Mouse (Mus musculus) embryonic facial prominence, embryonic 11.5 days (tissue): Measurements from ENCODE around the gene Exoc4. TPM values are rescaled to one million over a fixed set of nuclear protein-coding genes. Genes with fewer than 3 reads are reported as not detected.

Experiments
- ATAC-seq: fragments of 200-750 bp; cut with Nextera tagmentation; replicated peaks from 2 replicates; pipeline ENCODE4 v1.8.0; 2017; ENCODE audit warnings: low read depth; ENCODE audit not compliant: insufficient number of reproducible peaks, low FRiP score, low TSS enrichment
- DNase-seq: peaks from one replicate; pipeline ENCODE4 v3.0.0-alpha.2; 2015; ENCODE audit warnings: low spot score
- H3K27ac ChIP-seq: fragments of 300-500 bp; sonication (generic); replicated peaks from 2 replicates; pipeline ENCODE4 v1.5.1; 2014; ENCODE audit warnings: mild to moderate bottlenecking, low read depth, low read length, control low read depth
- H3K27me3 ChIP-seq: fragments of 300-500 bp; sonication (generic); 2 replicates; pipeline ENCODE4 v1.6.1; 2014; ENCODE audit warnings: mild to moderate bottlenecking, low read length, moderate library complexity, mixed read lengths; ENCODE audit not compliant: control insufficient read depth, insufficient read depth
- H3K36me3 ChIP-seq: fragments of 300-500 bp; sonication (generic); replicated peaks from 2 replicates; pipeline ENCODE4 v1.6.1; 2014; ENCODE audit warnings: low read depth, mild to moderate bottlenecking, low read length, moderate library complexity, mixed read lengths; ENCODE audit not compliant: control insufficient read depth, insufficient read depth
- H3K4me1 ChIP-seq: fragments of 300-500 bp; sonication (generic); 2 replicates; pipeline ENCODE4 v1.6.1; 2014; ENCODE audit warnings: low read length, mixed read lengths; ENCODE audit not compliant: control insufficient read depth, insufficient read depth
- H3K4me2 ChIP-seq: fragments of 300-500 bp; sonication (generic); 2 replicates; pipeline ENCODE4 v1.6.1; 2014; ENCODE audit warnings: low read depth, mild to moderate bottlenecking, control low read depth, low read length, moderate library complexity
- H3K4me3 ChIP-seq: fragments of 300-500 bp; sonication (generic); 2 replicates; pipeline ENCODE4 v1.5.1; 2014; ENCODE audit warnings: low read depth, low read length, control low read depth
- H3K9ac ChIP-seq: fragments of 300-500 bp; sonication (generic); replicated peaks from 2 replicates; pipeline ENCODE4 v1.6.1; 2014; ENCODE audit warnings: mild to moderate bottlenecking, control low read depth, low read length
- H3K9me3 ChIP-seq: fragments of 300-500 bp; sonication (generic); replicated peaks from 2 replicates; pipeline ENCODE4 v1.6.1; 2016; ENCODE audit warnings: mild to moderate bottlenecking, low read length, inconsistent platforms, mixed read lengths; ENCODE audit not compliant: control insufficient read depth
- WGBS: fragments of 180-500 bp; shearing (Covaris S2); extraction: QIAGEN DNeasy Blood & Tissue Kit; methylation state at CpG from one replicate; pipeline ENCODE4 v1.1.7; 2014; 5-methylcytosine and 5-hydroxymethylcytosine counted together
- polyA plus RNA-seq: library from polyadenylated mRNA; unstranded; fragments of >200 nt; fragmentation: Nextera tagmentation; extraction: Ambion mirVana; gene quantifications from 2 replicates; pipeline ENCODE4 v1.2.1, GENCODE M21; 2014

Gene Exoc4
- polyA plus RNA-seq, 1 experiment from 2014 or later: 24.8 TPM

DNA sequence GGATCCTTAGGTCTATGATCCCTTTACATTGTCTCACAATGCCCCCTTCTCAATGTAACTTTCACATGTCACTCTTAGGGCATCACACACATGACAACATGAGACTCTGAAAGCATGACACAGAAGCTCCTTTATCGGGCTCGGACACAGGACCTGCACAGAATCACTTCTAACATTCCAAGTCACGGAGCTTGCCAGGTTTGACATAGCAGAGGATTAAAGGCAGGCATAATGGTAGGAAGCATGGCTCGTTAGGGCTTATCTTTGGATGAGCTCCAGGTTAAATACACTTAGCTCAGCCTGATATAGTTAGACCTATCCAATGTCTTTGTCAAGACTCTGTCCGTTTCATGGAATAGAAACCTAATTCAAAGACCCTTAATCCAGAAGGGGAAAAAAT, 690.3 kb downstream of the Exoc4 start:
- no peak overlapping the region for H3K4me3 ChIP-seq
- ATAC-seq (no peak), DNase-seq (no peak)
- H3K27ac ChIP-seq: no peak overlapping the region
- no peaks in the 10 kb centered on the region for H3K27me3 ChIP-seq
- H3K9me3 ChIP-seq: no peaks in the 10 kb centered on the region
- no peak overlapping the region for H3K4me2 ChIP-seq
- H3K9ac ChIP-seq: no peak overlapping the region
- no peaks in the 10 kb centered on the region for H3K36me3 ChIP-seq
- 70% methylated on average over 5 of the region's 5 CpGs for WGBS
- H3K4me1 ChIP-seq: no peaks in the 10 kb centered on the region

DNA sequence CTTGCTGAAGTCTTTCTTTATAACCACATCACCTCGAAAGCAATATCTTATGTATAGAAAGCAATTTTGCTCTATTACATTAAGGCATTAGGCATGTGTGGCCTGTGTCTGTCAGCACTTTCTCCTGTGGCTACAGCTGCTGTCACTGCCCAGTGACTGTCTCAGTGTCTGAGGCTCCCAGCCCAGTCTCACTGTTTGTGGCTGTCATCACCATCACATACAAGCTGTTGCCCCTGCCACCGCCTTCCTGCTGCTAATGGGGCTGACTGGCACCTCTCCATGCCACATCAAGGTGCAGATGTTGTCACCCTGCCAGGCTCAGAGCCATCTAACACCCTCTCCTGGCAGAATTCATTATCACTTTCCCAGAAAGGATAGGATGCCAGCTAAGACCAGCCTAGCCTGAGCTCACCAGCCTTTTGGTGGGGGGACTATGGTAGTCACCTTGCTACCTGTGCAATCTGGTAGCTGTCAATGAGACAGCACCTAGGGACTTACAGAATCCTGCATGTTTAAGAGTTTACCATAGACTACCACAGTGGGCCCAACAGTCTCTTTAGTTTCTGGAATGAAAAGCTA, 698.1 kb downstream of the Exoc4 start:
- H3K4me1 ChIP-seq: no peaks in the 10 kb centered on the region
- DNase-seq (no peak), ATAC-seq (no peak)
- H3K4me2 ChIP-seq: no peak overlapping the region
- no peak overlapping the region for H3K9ac ChIP-seq
- no peak overlapping the region for H3K4me3 ChIP-seq
- H3K9me3 ChIP-seq: no peaks in the 10 kb centered on the region
- H3K27ac ChIP-seq: no peak overlapping the region
- 85% methylated on average over 2 of the region's 2 CpGs for WGBS
- no peaks in the 10 kb centered on the region for H3K27me3 ChIP-seq
- no peaks in the 10 kb centered on the region for H3K36me3 ChIP-seq

- DNase-seq: no peak
Measured at GRCm38 (mm10) chr6:33950113-33950512, 701.2 kb downstream of the Exoc4 start.

GRCm38 (mm10) chr6:33955469-33955868, 706.6 kb downstream of the Exoc4 start:
- no peak overlapping the region for H3K4me3 ChIP-seq
- no peak overlapping the region for H3K9ac ChIP-seq
- H3K27ac ChIP-seq: no peak overlapping the region
- no peaks in the 10 kb centered on the region for H3K36me3 ChIP-seq
- no peaks in the 10 kb centered on the region for H3K4me1 ChIP-seq
- no peak for DNase-seq
- WGBS: 83% methylated on average over 7 of the region's 7 CpGs
- H3K27me3 ChIP-seq: no peaks in the 10 kb centered on the region
- H3K9me3 ChIP-seq: no peaks in the 10 kb centered on the region
- no peak overlapping the region for H3K4me2 ChIP-seq
- no peak for ATAC-seq

More at GRCm38 (mm10) chr6:33950113-33950512, 701.2 kb downstream of the Exoc4 start:
- H3K36me3 ChIP-seq: no peaks in the 10 kb centered on the region
- no peak overlapping the region for H3K4me2 ChIP-seq
- H3K9ac ChIP-seq: no peak overlapping the region
- 93% methylated on average over 2 of the region's 2 CpGs for WGBS
- no peaks in the 10 kb centered on the region for H3K4me1 ChIP-seq
- H3K4me3 ChIP-seq: no peak overlapping the region
- no peak overlapping the region for H3K27ac ChIP-seq
- ATAC-seq: no peak
- no peaks in the 10 kb centered on the region for H3K9me3 ChIP-seq
- H3K27me3 ChIP-seq: no peaks in the 10 kb centered on the region

GRCm38 (mm10) chr6:33958281-33958680, 709.4 kb downstream of the Exoc4 start:
- ATAC-seq: no peak
- Histone ChIP-seq H3K4me2 (no peak overlapping the region), H3K27ac (no peak overlapping the region), H3K4me1 (no peaks in the 10 kb centered on the region), H3K4me3 (no peak overlapping the region), H3K9me3 (no peaks in the 10 kb centered on the region), H3K27me3 (no peaks in the 10 kb centered on the region), H3K36me3 (no peaks in the 10 kb centered on the region), H3K9ac (no peak overlapping the region)
- 71% methylated on average over 3 of the region's 3 CpGs for WGBS
- DNase-seq: no peak

DNA sequence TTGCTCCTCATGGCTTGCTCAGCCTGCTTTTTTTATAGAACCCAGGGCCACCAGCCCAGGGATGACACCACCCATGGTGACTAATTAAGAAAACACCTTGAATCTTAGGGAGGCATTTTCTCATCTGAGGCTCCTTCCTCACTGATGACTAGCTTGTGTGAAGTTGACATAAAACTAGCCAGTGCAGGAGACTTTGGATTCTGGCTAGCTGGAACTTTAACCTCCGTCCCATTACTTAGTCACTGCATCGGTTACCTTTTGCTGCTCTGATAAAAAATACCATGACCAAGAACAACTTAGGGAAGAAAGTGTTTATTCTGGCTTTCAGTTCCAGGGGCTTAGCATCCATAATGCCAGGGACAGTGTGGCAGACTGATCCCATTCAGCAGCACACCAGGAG, 711.9 kb downstream of the Exoc4 start:
- no peaks in the 10 kb centered on the region for H3K9me3 ChIP-seq
- H3K4me3 ChIP-seq: no peak overlapping the region
- no peak overlapping the region for H3K4me2 ChIP-seq
- H3K27ac ChIP-seq: no peak overlapping the region
- 94% methylated on average over 2 of the region's 2 CpGs for WGBS
- DNase-seq (no peak), ATAC-seq (no peak)
- no peaks in the 10 kb centered on the region; the same call in 1 of the 2 replicates for H3K4me1 ChIP-seq
- no peaks in the 10 kb centered on the region for H3K27me3 ChIP-seq
- H3K36me3 ChIP-seq: no peaks in the 10 kb centered on the region
- H3K9ac ChIP-seq: no peak overlapping the region

DNA sequence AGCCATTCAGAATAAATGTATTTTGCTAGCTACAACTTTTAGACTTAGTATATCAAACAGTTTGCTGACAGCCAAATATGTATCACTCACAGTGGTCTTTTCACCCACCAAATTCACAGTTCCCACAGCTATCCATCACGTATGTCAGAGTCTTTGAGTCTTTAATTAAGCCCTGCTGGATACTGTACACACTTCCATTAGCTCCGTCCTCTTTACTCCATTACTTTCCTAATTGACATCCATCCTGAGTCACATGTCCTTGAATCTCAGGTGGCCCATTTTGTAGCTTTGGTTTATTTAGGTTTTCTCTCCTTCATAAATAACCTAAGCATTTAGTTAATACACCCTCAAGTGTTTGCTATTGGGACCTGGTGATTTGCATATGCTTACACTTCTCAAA, 714.2 kb downstream of the Exoc4 start:
- WGBS: 68% methylated on average over 2 of the region's 2 CpGs
- no peak for ATAC-seq
- no peak for DNase-seq

GRCm38 (mm10) chr6:33965571-33965970, 716.7 kb downstream of the Exoc4 start:
- ATAC-seq: no peak
- no peak overlapping the region for H3K4me3 ChIP-seq
- no peaks in the 10 kb centered on the region; the same call in 1 of the 2 replicates for H3K4me1 ChIP-seq
- H3K27ac ChIP-seq: no peak overlapping the region
- no peak overlapping the region for H3K9ac ChIP-seq
- H3K9me3 ChIP-seq: no peaks in the 10 kb centered on the region
- no peaks in the 10 kb centered on the region for H3K27me3 ChIP-seq
- WGBS: 29% methylated on average over 2 of the region's 2 CpGs
- H3K4me2 ChIP-seq: no peak overlapping the region
- no peaks in the 10 kb centered on the region for H3K36me3 ChIP-seq
- DNase-seq: peak; percentile 49

More for the DNA sequence above, 714.2 kb downstream of the Exoc4 start:
- Histone ChIP-seq H3K4me2 (no peak overlapping the region), H3K27me3 (no peaks in the 10 kb centered on the region), H3K36me3 (no peaks in the 10 kb centered on the region), H3K27ac (no peak overlapping the region), H3K4me1 (no peaks in the 10 kb centered on the region; the same call in 1 of the 2 replicates), H3K4me3 (no peak overlapping the region), H3K9me3 (no peaks in the 10 kb centered on the region), H3K9ac (no peak overlapping the region)
